Mouse (Mus musculus) spleen, embryonic (tissue): ENCODE measurements around the gene Apoh.

Experiments
- CTCF ChIA-PET: fragments of 350-600 bp; sonication (Branson Sonifier 250); formaldehyde crosslinking; loops from one replicate; lab custom pipeline; 2022; lab: Charles Lee

Apoh gene

DNA sequence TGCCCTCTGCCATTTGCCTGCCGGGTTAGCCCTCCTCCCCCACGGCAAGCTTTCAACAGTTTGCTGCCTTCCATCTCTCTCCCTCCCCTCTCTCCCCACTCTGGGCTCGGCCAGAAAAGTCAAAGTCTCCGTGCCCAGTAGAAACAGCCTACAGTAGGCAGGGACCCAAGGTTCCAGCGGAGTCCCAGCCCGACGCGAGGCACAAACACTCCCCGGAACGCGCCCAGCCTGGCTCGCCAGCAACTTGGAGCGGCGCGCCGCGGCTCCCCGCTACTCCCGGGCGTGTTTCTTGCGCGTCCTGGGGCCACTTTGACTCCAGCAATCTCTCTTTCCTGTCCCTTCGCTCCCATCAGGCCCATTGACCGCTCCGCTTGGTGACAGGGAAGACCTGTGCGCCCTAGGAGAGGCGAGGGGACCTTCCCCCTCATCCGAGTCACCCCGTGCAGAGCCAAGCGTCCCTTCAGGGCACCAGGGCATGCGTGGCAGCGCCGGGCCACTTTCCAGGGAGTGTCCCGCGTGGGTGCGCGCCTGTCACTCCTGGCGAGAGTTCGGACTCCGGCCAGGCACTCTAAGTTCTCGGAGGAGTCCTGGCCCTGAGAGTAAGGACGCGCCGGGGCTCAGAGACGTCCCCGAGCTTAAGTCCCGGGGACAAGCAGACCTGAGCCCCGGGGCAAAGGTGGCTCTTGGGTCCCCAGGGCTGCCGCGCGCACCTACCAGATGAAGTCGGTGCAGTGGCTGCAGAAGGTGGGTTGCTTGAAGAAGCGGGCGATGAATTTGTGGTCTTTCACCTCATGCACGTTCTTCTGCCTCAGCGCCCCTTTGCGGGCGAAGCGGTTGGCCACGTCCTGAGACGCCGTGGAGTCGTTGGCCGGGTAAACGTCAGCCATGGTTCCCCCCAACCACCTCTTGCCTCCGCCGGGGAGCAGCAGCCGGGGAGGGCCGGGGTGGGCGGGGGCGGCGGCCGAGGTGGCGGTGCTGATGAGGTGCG is at the start of gene Apoh:
Gene Apoh (plus strand): TSS at position 574 of the 988 bp plus-strand sequence.
- CTCF ChIA-PET: interaction anchor here (0.6 kb wide), 2 partner anchors 43 to 89 kb away, joined by 3 to 7 read pairs; no protein-coding TSS in a partner anchor

GRCm38 (mm10) chr11:108293843-108294242 is 49.3 kb upstream of the Apoh start:
- CTCF ChIA-PET: interaction anchor here (0.6 kb wide), 1 partner anchor 1928 kb away, joined by 3 read pairs; no protein-coding TSS in a partner anchor

DNA sequence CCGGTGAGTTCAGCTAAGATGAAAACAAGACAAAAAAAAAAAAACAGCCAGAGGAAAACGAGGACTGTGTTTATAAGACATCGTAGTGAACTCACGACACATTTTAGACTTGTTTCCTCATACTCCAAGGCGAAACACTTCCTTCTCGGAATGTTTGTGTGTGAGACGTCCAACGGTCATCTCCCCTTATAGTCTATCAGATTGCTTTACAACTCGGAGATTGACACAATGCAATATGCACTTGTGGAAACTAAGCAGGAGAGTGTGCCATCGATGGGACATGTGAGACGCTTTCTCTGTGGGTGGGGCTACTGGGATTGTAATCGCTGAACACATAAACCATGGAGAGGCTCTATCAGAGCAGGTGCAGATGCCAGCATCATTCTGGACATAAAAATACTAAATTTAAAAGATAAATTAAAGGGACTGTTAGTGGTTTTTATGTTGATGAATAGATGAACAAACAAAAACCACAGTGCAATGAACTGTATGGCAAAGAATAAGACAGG is 48.8 kb upstream of the Apoh start:
- CTCF ChIA-PET: interaction anchor here (0.6 kb wide), 1 partner anchor 1928 kb away, joined by 3 read pairs; no protein-coding TSS in a partner anchor

- CTCF ChIA-PET: no interaction called here
Measured at GRCm38 (mm10) chr11:108295373-108295772, 47.8 kb upstream of the Apoh start.

GRCm38 (mm10) chr11:108297956-108298355 is 45.2 kb upstream of the Apoh start:
- CTCF ChIA-PET: no interaction called here

GRCm38 (mm10) chr11:108299913-108300312 is 43.2 kb upstream of the Apoh start:
- CTCF ChIA-PET: no interaction called here

DNA sequence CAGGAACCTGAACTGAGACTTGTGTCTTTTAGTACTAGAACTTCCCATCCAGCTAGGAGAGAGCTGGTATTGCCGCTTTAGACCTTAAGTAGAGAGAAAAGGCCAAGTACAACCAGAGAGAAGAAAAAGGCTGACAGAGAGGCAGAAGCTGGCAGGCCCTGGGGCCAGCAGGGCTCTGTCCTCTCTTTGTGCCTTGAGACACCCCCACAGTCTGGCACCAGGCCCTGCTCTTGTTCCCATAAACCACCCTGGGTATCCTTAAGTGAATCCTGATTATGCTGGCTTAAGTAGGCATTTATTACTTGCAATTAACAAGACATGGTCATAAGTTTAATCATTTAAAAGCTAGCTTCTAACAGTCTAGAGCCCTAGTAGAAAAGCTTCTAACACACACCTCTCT is 42.7 kb upstream of the Apoh start:
- CTCF ChIA-PET: no interaction called here

- CTCF ChIA-PET: no interaction called here
Measured at GRCm38 (mm10) chr11:108301036-108301435, 42.1 kb upstream of the Apoh start.

GRCm38 (mm10) chr11:108301796-108302490 is 41.2 kb upstream of the Apoh start:
- CTCF ChIA-PET: interaction anchor here (0.6 kb wide), 2 partner anchors 29 to 53 kb away, joined by 3 to 8 read pairs; no protein-coding TSS in a partner anchor

- CTCF ChIA-PET: no interaction called here
Measured at GRCm38 (mm10) chr11:108303787-108304186, 39.4 kb upstream of the Apoh start.

DNA sequence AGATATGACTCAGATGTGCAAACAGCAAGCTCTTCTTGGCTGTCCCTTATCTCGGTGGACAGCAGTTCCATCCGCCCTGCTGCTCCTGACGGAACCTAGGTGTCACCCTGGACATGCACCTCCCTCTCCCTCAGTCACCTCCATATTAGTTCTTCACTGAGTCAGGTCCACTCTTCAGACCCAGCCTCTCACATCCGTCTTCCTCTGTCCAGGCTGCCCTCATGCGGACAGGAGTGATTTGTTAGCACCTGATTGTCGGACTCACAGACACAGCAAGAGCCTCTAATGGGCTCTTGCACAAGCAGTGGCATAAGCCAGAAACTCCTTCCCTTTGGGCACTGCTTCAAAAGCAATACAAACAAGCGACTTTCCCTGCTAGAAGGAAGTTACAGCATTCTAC is 35.9 kb upstream of the Apoh start:
- CTCF ChIA-PET: interaction anchor here (0.6 kb wide), 1 partner anchor 1113 kb away, joined by 3 read pairs; no protein-coding TSS in a partner anchor

DNA sequence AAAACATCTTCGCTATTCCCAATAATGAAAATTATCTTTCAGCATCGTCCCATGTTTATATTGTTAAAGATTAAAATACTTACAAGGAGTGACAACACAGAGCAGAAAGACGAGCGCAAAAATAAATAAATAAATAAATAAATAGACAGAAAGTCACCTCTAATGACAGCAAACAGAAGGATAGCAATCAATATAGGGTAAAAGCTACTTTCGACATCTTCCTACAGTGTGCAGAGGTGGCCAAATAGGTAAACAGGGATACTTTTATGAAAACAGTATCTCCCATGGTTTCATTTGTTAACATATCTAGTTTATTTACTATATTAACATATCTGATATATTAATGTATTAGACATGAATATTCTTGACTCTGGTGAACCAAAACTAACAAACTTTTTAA is 34.9 kb upstream of the Apoh start:
- CTCF ChIA-PET: no interaction called here

DNA sequence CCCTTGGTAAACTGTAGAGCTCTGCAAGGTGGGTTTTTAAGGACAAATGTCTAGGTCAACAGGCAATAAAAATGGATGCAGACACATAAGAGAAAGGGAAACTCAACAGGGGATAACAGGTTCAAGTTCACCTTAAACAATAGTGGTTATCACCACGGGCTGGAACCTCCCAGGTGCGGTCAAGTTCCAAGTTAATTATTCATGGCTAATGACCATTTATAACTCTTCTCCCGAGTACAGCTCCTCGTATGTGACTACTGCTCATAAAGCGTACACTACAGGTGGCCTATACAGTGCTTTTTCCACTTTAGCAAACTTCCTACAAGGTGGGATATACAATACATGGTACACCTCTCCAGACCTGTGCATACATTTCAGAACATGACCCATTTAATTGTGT is 33.4 kb upstream of the Apoh start:
- CTCF ChIA-PET: no interaction called here

DNA sequence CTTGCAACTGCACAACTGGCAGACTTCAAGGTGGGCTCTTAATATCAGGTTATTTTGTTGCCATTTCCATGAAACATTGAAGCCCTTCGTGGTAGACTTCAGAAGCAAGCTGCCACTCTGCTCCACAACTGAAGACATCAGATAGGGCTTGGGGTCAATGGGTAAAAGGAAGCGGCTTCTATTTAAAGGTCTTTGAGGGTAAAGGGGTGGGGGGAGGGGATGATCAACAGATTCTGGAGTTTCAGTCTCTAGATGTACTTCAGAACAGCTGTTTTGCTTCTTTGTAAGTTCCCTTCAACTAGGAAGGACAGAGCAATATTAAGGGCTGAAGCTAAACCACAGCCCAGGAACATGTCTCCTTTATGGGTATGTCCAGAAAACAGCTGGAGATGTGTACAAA is 31.2 kb upstream of the Apoh start:
- CTCF ChIA-PET: interaction anchor here (0.6 to 1.1 kb wide), 2 partner anchors 43 to 85 kb away, joined by 3 read pairs; no protein-coding TSS in a partner anchor

DNA sequence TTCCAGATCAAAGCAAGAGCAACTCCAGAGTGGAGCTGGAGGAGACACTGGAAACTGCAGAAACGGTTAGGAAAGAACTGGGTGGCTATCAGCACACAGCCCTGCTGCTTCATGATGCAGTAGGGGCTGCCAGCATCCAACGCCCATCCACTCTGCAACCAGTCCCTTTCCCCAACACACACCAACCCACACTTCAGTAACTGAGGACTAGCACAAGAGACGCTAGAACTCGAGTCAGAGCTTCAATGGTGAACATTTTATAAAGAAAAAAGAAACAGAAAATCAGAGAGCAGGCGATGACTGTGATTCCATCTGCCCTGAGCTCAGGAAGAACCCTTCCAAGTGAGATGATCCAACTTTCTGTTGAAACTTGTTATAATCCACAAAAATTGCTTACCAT is 30.6 kb upstream of the Apoh start:
- CTCF ChIA-PET: interaction anchor here (0.7 to 1.1 kb wide), 2 partner anchors 70 to 85 kb away, joined by 3 read pairs; no protein-coding TSS in a partner anchor

DNA sequence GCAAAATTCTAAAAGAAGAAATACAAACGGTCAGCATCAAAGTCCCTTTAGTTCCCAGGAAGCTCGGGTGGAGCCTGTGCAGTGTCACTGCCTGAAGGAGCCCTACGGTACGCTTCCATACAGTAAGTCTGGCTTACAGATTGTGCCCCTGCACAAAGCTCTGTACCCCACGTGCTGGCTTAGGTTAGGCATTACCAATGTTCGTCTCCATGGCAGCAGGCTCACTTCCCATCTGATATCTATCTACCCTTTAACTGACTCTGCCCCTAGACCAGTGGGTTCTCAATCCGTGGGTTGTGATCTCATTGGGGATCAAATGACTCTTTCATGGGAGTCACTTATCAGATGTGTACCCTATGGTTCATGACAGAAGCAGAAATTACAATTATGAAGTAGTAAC is 27.4 kb upstream of the Apoh start:
- CTCF ChIA-PET: interaction anchor here (0.7 kb wide), 1 partner anchor 21 kb away, joined by 4 read pairs; no protein-coding TSS in a partner anchor

GRCm38 (mm10) chr11:108317878-108318277 is 25.3 kb upstream of the Apoh start:
- CTCF ChIA-PET: no interaction called here

DNA sequence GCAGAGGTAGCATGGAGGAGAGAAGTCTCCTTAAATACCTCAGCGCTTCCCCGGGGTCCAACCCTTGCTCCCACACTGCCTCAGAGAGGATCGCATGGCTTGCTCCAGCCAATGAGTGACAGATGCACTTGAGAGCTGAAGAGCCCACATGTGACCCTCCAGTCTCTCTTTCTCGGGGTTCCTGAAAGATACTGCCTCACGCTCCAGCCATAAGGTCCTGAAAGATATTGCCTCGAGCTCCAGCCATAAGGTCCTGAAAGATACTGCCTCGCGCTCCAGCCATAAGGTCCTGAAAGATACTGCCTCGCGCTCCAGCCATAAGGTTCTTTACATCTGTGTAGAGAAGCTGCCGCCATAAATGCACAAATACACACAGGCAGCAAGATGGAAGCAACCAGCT is 24.0 kb upstream of the Apoh start:
- CTCF ChIA-PET: no interaction called here

GRCm38 (mm10) chr11:108320561-108320960 is 22.6 kb upstream of the Apoh start:
- CTCF ChIA-PET: no interaction called here

DNA sequence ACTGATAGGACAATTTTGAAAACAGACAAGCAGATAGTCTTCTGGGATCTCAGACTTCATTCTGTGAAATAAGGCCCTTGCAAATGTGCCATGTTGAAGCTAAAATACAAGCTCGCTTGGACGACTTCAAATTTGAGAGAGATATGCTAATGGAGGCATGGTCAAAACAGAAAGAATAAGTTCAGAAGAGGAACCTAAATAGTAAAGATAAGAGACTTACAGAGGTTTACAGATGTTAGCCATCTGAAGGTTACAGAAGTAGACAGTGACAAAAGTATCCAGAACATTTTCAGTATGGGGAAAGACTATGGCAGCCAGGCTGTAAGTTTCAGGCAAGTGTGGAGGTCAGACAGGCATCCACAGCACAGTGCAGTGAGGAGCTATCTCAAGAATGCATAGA is 21.0 kb upstream of the Apoh start:
- CTCF ChIA-PET: no interaction called here

DNA sequence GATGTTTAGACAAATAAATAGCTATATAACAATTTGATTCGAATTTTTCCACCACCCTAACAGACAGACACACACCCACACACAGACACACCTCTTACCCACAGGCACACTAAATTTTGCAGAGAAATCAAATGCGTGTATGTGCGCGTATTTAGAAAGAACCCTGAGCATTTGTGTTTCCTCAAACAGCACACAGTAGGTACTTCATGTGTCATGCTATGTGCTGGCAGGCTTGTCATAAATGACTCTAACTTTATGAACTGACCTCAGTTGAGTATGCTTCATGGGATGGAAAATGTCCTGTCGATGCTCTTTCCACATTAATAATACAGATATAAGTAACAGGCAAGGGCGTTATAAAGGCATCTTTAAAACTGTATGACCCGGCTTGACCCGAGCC is 17.2 kb upstream of the Apoh start:
- CTCF ChIA-PET: no interaction called here

GRCm38 (mm10) chr11:108330818-108331217 is 12.3 kb upstream of the Apoh start:
- CTCF ChIA-PET: interaction anchor here (0.5 to 1.1 kb wide), 2 partner anchors 29 to 119 kb away, joined by 3 to 8 read pairs; no protein-coding TSS in a partner anchor
